In the genomic region with DNA sequence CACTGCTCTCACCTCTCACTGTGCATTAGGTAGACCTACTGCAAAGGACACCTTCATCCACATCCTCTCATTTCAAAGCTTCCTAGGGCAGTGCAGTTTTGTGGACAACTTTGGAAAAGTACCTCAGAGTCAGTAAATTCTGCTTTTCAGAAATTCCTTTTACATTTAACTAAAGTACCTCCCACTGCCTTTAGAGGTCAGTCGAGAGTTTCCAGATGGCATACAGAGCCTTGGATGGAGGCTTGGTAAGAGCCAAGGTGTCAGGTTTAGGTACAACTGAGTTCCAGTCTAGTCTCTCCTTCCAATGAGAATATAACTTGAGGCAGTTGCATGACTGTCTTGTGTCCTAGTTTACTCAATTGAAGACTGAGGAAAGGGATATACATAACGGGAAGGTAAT, we compare ENCODE assay signal across 12 mouse cellular contexts. TPM values are rescaled to one million over a fixed set of nuclear protein-coding genes. Genes with fewer than 3 reads are reported as not detected.
DNase-seq lines count a peak whose midpoint lies in the region; ATAC-seq lines count a peak whose summit lies in the region.
"Had no signal": no experiment of that assay in that cellular context is flagged by ENCODE, and none has a peak within 500 bp of the region (broad histone marks: within the 10 kb centered on the region; RNA-seq: fewer than 3 reads in every experiment).

No protein-coding gene starts in this region.

- H3K9me3 ChIP-seq in forebrain, embryonic 14.5 days (replicated peaks; ENCODE audit: control insufficient read depth, low read length): no peaks in the 10 kb centered on the region
- H3K9me3 ChIP-seq in forebrain, embryonic 13.5 days (replicated peaks): no peaks in the 10 kb centered on the region
- no peaks in the 10 kb centered on the region for H3K9me3 ChIP-seq in midbrain, embryonic 11.5 days (ENCODE audit: control insufficient read depth, low read length)
- H3K9me3 ChIP-seq in midbrain, embryonic 14.5 days (ENCODE audit: control insufficient read depth, low read length): no peaks in the 10 kb centered on the region
- no peaks in the 10 kb centered on the region for H3K9me3 ChIP-seq in kidney, embryonic 14.5 days (ENCODE audit: control insufficient read depth, low read length)
- H3K9me3 ChIP-seq: midbrain, embryonic 12.5 days; stomach, embryonic 15.5 days had no signal

- no peak overlapping the region for H3K27ac ChIP-seq in forebrain, embryonic 14.5 days (ENCODE audit: low read depth, low read length)
- no peak overlapping the region for H3K27ac ChIP-seq in forebrain, embryonic 13.5 days
- H3K27ac ChIP-seq in midbrain, embryonic 11.5 days (ENCODE audit: low read depth, low read length): no peak overlapping the region
- no peak overlapping the region for H3K27ac ChIP-seq in midbrain, embryonic 14.5 days (replicated peaks; ENCODE audit: low read depth, low read length)
- no peak overlapping the region for H3K27ac ChIP-seq in kidney, embryonic 14.5 days (ENCODE audit: low read depth, low read length)
- H3K27ac ChIP-seq: midbrain, embryonic 12.5 days; stomach, embryonic 15.5 days had no signal

- H3K4me2 ChIP-seq in forebrain, embryonic 14.5 days (ENCODE audit: low read length): no peak overlapping the region
- H3K4me2 ChIP-seq in forebrain, embryonic 13.5 days: no peak overlapping the region
- H3K4me2 ChIP-seq in midbrain, embryonic 11.5 days: no peak overlapping the region
- H3K4me2 ChIP-seq in midbrain, embryonic 14.5 days (ENCODE audit: low read length): no peak overlapping the region
- no peak overlapping the region for H3K4me2 ChIP-seq in kidney, embryonic 14.5 days (replicated peaks; ENCODE audit: low read depth, low read length)
- H3K4me2 ChIP-seq: midbrain, embryonic 12.5 days; stomach, embryonic 15.5 days had no signal

- no peak overlapping the region for H3K4me3 ChIP-seq in forebrain, embryonic 14.5 days (ENCODE audit: low read depth, low read length)
- no peak overlapping the region for H3K4me3 ChIP-seq in forebrain, embryonic 13.5 days
- H3K4me3 ChIP-seq in midbrain, embryonic 11.5 days (ENCODE audit: low read depth, low read length): no peak overlapping the region
- no peak overlapping the region for H3K4me3 ChIP-seq in midbrain, embryonic 14.5 days (replicated peaks; ENCODE audit: low read depth, low read length)
- H3K4me3 ChIP-seq in kidney, embryonic 14.5 days (ENCODE audit: low read length): no peak overlapping the region
- H3K4me3 ChIP-seq: erythroblast, embryonic 14.5 days; midbrain, embryonic 12.5 days; stomach, embryonic 15.5 days had no signal

- no peaks in the 10 kb centered on the region for H3K27me3 ChIP-seq in forebrain, embryonic 14.5 days (replicated peaks; ENCODE audit: control insufficient read depth, insufficient read depth, low read length)
- no peaks in the 10 kb centered on the region for H3K27me3 ChIP-seq in forebrain, embryonic 13.5 days
- no peaks in the 10 kb centered on the region for H3K27me3 ChIP-seq in midbrain, embryonic 11.5 days (ENCODE audit: control insufficient read depth, insufficient read depth, low read length)
- H3K27me3 ChIP-seq in midbrain, embryonic 14.5 days (ENCODE audit: control insufficient read depth, insufficient read depth, low read length): no peaks in the 10 kb centered on the region
- H3K27me3 ChIP-seq in kidney, embryonic 14.5 days (ENCODE audit: control insufficient read depth, insufficient read depth, low read length): no peaks in the 10 kb centered on the region
- H3K27me3 ChIP-seq: midbrain, embryonic 12.5 days; stomach, embryonic 15.5 days had no signal

- WGBS in forebrain, embryonic 14.5 days: 46% methylated on average over 2 of the region's 2 CpGs
- 51% methylated on average over 2 of the region's 2 CpGs for WGBS in forebrain, embryonic 13.5 days
- WGBS in midbrain, embryonic 11.5 days: 53% methylated on average over 2 of the region's 2 CpGs
- 56% methylated on average over 2 of the region's 2 CpGs for WGBS in midbrain, embryonic 14.5 days
- WGBS in kidney, embryonic 14.5 days: 49% methylated on average over 2 of the region's 2 CpGs

- H3K36me3 ChIP-seq in forebrain, embryonic 14.5 days (ENCODE audit: control insufficient read depth, insufficient read depth, low read length): no peaks in the 10 kb centered on the region
- no peaks in the 10 kb centered on the region for H3K36me3 ChIP-seq in forebrain, embryonic 13.5 days (ENCODE audit: poor library complexity, severe bottlenecking)
- H3K36me3 ChIP-seq in midbrain, embryonic 11.5 days (ENCODE audit: control insufficient read depth, insufficient read depth, low read length): no peaks in the 10 kb centered on the region
- no peaks in the 10 kb centered on the region for H3K36me3 ChIP-seq in midbrain, embryonic 14.5 days (ENCODE audit: control insufficient read depth, insufficient read depth, low read length)
- no peaks in the 10 kb centered on the region for H3K36me3 ChIP-seq in kidney, embryonic 14.5 days (ENCODE audit: control insufficient read depth, insufficient read depth, low read length)
- H3K36me3 ChIP-seq: midbrain, embryonic 12.5 days; stomach, embryonic 15.5 days had no signal

- peak; percentile 29 for DNase-seq in forebrain, embryonic 14.5 days (ENCODE audit: low spot score)
- DNase-seq in midbrain, embryonic 11.5 days (ENCODE audit: low spot score, missing footprints): peak; percentile 77
- no peak for DNase-seq in midbrain, embryonic 14.5 days
- peak; percentile 57 for DNase-seq in embryo, embryonic 10.5 days (ENCODE audit: low spot score)
- DNase-seq in retina, postnatal 1 day: peak; percentile 35
- DNase-seq in kidney, adult 11 months: no peak
- DNase-seq: left cerebral cortex, postnatal 4 days had no signal

- no peaks in the 10 kb centered on the region for H3K4me1 ChIP-seq in forebrain, embryonic 14.5 days (ENCODE audit: control insufficient read depth, insufficient read depth, low read length)
- no peaks in the 10 kb centered on the region for H3K4me1 ChIP-seq in forebrain, embryonic 13.5 days
- no peaks in the 10 kb centered on the region for H3K4me1 ChIP-seq in midbrain, embryonic 11.5 days (ENCODE audit: control insufficient read depth, insufficient read depth, low read length)
- no peaks in the 10 kb centered on the region for H3K4me1 ChIP-seq in midbrain, embryonic 14.5 days (ENCODE audit: control insufficient read depth, insufficient read depth, low read length)
- H3K4me1 ChIP-seq in kidney, embryonic 14.5 days (ENCODE audit: control insufficient read depth, insufficient read depth, low read length): no peaks in the 10 kb centered on the region
- H3K4me1 ChIP-seq: midbrain, embryonic 12.5 days; stomach, embryonic 15.5 days had no signal

- no peak for ATAC-seq in forebrain, embryonic 14.5 days
- no peak for ATAC-seq in forebrain, embryonic 13.5 days
- ATAC-seq in midbrain, embryonic 11.5 days (ENCODE audit: low FRiP score): no peak
- ATAC-seq in midbrain, embryonic 14.5 days (ENCODE audit: low FRiP score, low TSS enrichment): no peak
- ATAC-seq in kidney, embryonic 14.5 days (ENCODE audit: low FRiP score, low TSS enrichment): no peak

- H3K9ac ChIP-seq in forebrain, embryonic 14.5 days (ENCODE audit: low read length): no peak overlapping the region
- H3K9ac ChIP-seq in forebrain, embryonic 13.5 days: no peak overlapping the region
- H3K9ac ChIP-seq in midbrain, embryonic 11.5 days (ENCODE audit: low read length): no peak overlapping the region
- H3K9ac ChIP-seq in midbrain, embryonic 14.5 days (replicated peaks; ENCODE audit: low read length): no peak overlapping the region
- H3K9ac ChIP-seq in kidney, embryonic 14.5 days (ENCODE audit: low read depth, low read length): no peak overlapping the region
- H3K9ac ChIP-seq: midbrain, embryonic 12.5 days; stomach, embryonic 15.5 days had no signal

RNA-seq across cellular contexts. Expression of gene Fam76b, which starts 46.8 kb away (rescaled TPM):
- polyA plus RNA-seq in forebrain, embryonic 14.5 days (2014; fragmentation: Nextera tagmentation; extraction: Ambion mirVana): 23.2 and 27.1 TPM in 2 replicates
- polyA plus RNA-seq in forebrain, embryonic 13.5 days (2015; fragmentation: Nextera tagmentation; extraction: Ambion mirVana): 26.7 and 29.0 TPM in 2 replicates
- polyA plus RNA-seq in midbrain, embryonic 11.5 days (2014; fragmentation: Nextera tagmentation; extraction: Ambion mirVana): 28.9 and 33.6 TPM in 2 replicates
- 24.2 and 24.7 TPM in 2 replicates for polyA plus RNA-seq in midbrain, embryonic 14.5 days (2014; fragmentation: Nextera tagmentation; extraction: Ambion mirVana)
- polyA plus RNA-seq in kidney, embryonic 14.5 days (2014; fragmentation: Nextera tagmentation; extraction: Ambion mirVana): 26.6 and 34.0 TPM in 2 replicates

RNA-seq across cellular contexts. Expression of gene Cep57, which starts 47.5 kb away (rescaled TPM):
- polyA plus RNA-seq in forebrain, embryonic 14.5 days (2014; fragmentation: Nextera tagmentation; extraction: Ambion mirVana): 46.5 and 47.3 TPM in 2 replicates
- polyA plus RNA-seq in forebrain, embryonic 13.5 days (2015; fragmentation: Nextera tagmentation; extraction: Ambion mirVana): 67.7 and 69.6 TPM in 2 replicates
- 59.9 and 71.2 TPM in 2 replicates for polyA plus RNA-seq in midbrain, embryonic 11.5 days (2014; fragmentation: Nextera tagmentation; extraction: Ambion mirVana)
- polyA plus RNA-seq in midbrain, embryonic 14.5 days (2014; fragmentation: Nextera tagmentation; extraction: Ambion mirVana): 41.1 and 42.0 TPM in 2 replicates
- 66.4 and 69.8 TPM in 2 replicates for polyA plus RNA-seq in kidney, embryonic 14.5 days (2014; fragmentation: Nextera tagmentation; extraction: Ambion mirVana)

Comparison
In these comparisons a context has a peak if more than half of its experiments do, and no peak if none do; other contexts are left out.
1. DNase-seq: peak in forebrain, embryonic 14.5 days (single experiment), midbrain, embryonic 11.5 days (single experiment), embryo, embryonic 10.5 days (single experiment) and retina, postnatal 1 day (single experiment); none in midbrain, embryonic 14.5 days (single experiment) and kidney, adult 11 months (single experiment).